Mouse (Mus musculus) kidney, adult 2 months (tissue): Measurements from ENCODE around the gene Scgb1c1. TPM values are rescaled to one million over a fixed set of nuclear protein-coding genes. Genes with fewer than 3 reads are reported as not detected.

Source experiments
- DNase-seq: peaks from one replicate; pipeline ENCODE4 v3.0.0; 2021
- H3K27ac ChIP-seq: fragments of 200-500 bp; 2 replicates; pipeline ENCODE4 v1.5.1; 2012; ENCODE audit warnings: low read depth, low read length, control low read depth, inconsistent platforms; ENCODE audit not compliant: insufficient read depth
- H3K27me3 ChIP-seq: fragments of 200-500 bp; replicated peaks from 2 replicates; pipeline ENCODE4 v1.6.1; 2012; ENCODE audit warnings: mild to moderate bottlenecking, moderate library complexity, low read length, inconsistent platforms; ENCODE audit not compliant: control insufficient read depth, insufficient read depth
- H3K36me3 ChIP-seq: fragments of 200-500 bp; 2 replicates; pipeline ENCODE4 v1.6.1; 2012; ENCODE audit warnings: mild to moderate bottlenecking, moderate library complexity, low read length, inconsistent platforms; ENCODE audit not compliant: control insufficient read depth, insufficient read depth
- H3K4me1 ChIP-seq: fragments of 200-500 bp; 2 replicates; pipeline ENCODE4 v1.6.1; 2011; ENCODE audit warnings: low read length; ENCODE audit not compliant: control insufficient read depth, insufficient read depth
- H3K4me3 ChIP-seq: fragments of 200-500 bp; 2 replicates; pipeline ENCODE4 v1.5.1; 2011; ENCODE audit warnings: mild to moderate bottlenecking, low read depth, low read length, control low read depth; ENCODE audit not compliant: insufficient read depth
- CTCF ChIP-seq: fragments of 200-500 bp; conservative IDR thresholded peaks from 2 replicates; pipeline ENCODE4 v1.5.1; 2011; ENCODE audit warnings: low read depth, mild to moderate bottlenecking, control low read depth, low read length, moderate library complexity, mixed read lengths; ENCODE audit not compliant: insufficient read depth, insufficient read length
- POLR2A ChIP-seq: fragments of 200-500 bp; IDR thresholded peaks from one replicate; pipeline ENCODE4 v1.6.1; 2011; ENCODE audit warnings: low read depth, low read length, control low read depth
- WGBS: fragments of 180-500 bp; shearing (Covaris S2); methylation state at CpG from one replicate; pipeline ENCODE4 v1.1.7; 2018; 5-methylcytosine and 5-hydroxymethylcytosine counted together
- polyA plus RNA-seq: library from polyadenylated mRNA; depleted of rRNA; stranded (reverse); fragments of >200 nt; gene quantifications from 2 replicates; pipeline ENCODE4 v1.2.3, GENCODE M21; 2012; rRNA removed

The Scgb1c1 gene
- polyA plus RNA-seq, result 20.6 and 20.8 TPM in 2 replicates

DNA sequence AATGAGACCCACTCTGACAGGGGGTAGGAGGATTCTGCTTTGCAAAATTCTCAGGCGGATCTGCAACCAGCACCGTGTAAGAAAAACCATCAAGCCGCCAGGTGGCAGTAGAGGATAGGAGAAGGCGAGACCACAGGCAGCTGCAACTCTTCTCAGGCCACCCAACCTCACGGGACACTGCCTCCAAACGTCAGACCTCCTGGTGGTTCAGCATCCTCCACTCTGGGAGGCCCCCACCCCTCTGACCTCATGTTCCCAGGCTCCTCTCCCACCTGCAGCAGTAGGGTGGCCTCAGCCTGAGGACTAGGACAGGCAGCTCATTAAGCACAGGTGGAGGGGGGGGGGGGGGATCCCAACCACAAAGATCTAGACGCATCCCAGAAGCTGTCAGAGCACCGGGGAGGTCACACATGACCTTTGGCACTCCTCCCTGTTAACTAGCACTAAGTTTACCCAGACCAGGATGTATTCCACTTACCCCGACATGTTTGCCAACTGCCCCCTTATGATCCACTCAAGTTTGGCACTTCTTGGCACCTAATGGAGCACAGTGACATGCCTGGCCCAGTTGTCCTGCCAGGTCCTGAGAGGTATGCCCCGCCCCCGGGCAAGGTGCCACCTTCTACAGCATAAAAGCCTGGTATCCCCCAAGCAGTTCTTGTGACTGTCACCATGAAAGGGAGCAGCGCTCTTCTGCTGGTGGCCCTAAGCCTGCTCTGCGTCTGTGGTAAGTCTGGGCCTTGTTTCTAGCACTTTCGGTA lies at the start of gene Scgb1c1:
TSS of gene Scgb1c1 (plus strand) at position 643 of the 761 bp plus-strand sequence.
- DNase-seq, result peak; percentile 88
- H3K4me1 ChIP-seq, result no peaks in the 10 kb centered on the region
- TF ChIP-seq CTCF (peak; percentile 96), POLR2A (no peak)
- no peak within 1 kb of the TSS for H3K27ac ChIP-seq
- no peak within 1 kb of the TSS for H3K4me3 ChIP-seq
- WGBS, result 29% methylated on average over 14 of the region's 14 CpGs
- H3K27me3 ChIP-seq, result no peaks in the 10 kb centered on the region
- no peaks in the 10 kb centered on the region for H3K36me3 ChIP-seq

DNA sequence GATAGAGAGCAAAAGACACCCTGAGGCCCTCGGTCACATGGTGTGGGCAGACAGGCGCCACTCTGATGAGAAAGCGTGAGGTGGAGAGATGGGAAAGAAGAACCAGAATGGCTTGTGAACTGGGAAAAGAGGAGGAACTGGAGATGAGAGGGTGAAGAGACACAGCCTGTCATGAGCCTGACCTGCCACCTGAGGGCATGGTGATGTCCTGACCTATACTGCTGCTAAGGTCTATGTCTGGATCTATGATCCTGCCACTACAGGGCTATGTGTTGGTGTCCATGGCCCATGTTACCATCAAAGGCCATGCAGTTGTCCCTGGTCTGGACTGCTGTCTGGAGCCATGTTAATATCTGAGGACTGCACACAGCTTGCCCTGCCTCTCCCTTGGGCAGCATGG lies 47.7 kb upstream of the Scgb1c1 start:
- 94% methylated on average over 3 of the region's 3 CpGs for WGBS
- Histone ChIP-seq H3K4me3 (no peak overlapping the region), H3K27me3 (no peaks in the 10 kb centered on the region), H3K36me3 (no peaks in the 10 kb centered on the region), H3K4me1 (peaks cover 4% of the 10 kb centered on the region; the same call in 1 of the 2 replicates), H3K27ac (no peak overlapping the region)
- TF ChIP-seq CTCF (peak; percentile 28; the same call in 1 of the 2 replicates), POLR2A (no peak)
- no peak for DNase-seq

DNA sequence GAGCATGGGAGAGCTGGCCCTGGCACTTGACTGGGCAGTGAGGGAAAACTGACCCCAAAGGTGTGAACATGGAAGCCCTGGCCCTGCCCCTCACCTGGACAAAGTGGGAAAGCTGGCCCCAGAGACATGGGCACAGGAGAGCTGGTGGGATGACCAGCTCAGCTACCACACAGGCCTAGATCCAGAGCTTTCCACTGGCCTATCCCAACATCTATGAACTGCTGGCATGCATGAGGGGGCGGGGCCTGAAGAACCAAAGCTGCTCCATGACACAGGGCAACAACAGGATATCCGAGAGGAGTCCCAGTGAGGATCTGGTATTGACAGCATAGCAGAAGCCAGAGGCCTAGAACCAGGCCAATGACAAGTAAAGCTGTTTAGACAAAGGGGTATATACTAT lies 47.1 kb upstream of the Scgb1c1 start:
- Histone ChIP-seq H3K36me3 (no peaks in the 10 kb centered on the region), H3K4me1 (peaks cover 5% of the 10 kb centered on the region; the same call in 1 of the 2 replicates), H3K4me3 (no peak overlapping the region), H3K27ac (no peak overlapping the region), H3K27me3 (no peaks in the 10 kb centered on the region)
- 76% methylated on average over 2 of the region's 2 CpGs for WGBS
- no peak for DNase-seq
- no peak for TF ChIP-seq CTCF
- no peak for TF ChIP-seq POLR2A

GRCm38 (mm10) chr7:140802629-140803028 lies 42.7 kb upstream of the Scgb1c1 start:
- TF ChIP-seq POLR2A (no peak), CTCF (no peak)
- peaks cover 5% of the 10 kb centered on the region; the same call in 1 of the 2 replicates for H3K4me1 ChIP-seq

GRCm38 (mm10) chr7:140805704-140806103 lies 39.6 kb upstream of the Scgb1c1 start:
- Histone ChIP-seq H3K27ac (no peak overlapping the region), H3K36me3 (no peaks in the 10 kb centered on the region), H3K4me1 (peaks cover 5% of the 10 kb centered on the region; the same call in 1 of the 2 replicates), H3K27me3 (no peaks in the 10 kb centered on the region), H3K4me3 (no peak overlapping the region)
- 10% methylated on average over 1 of the region's 1 CpGs for WGBS
- no peak for TF ChIP-seq POLR2A
- TF ChIP-seq CTCF, result peak; percentile 97
- peak; percentile 84 for DNase-seq

More at GRCm38 (mm10) chr7:140802629-140803028, 42.7 kb upstream of the Scgb1c1 start:
- Histone ChIP-seq H3K27ac (0 out of 2 replicates have a peak overlapping the region, but pooled peaks have one; percentile 13), H3K4me3 (no peak overlapping the region), H3K36me3 (no peaks in the 10 kb centered on the region), H3K27me3 (no peaks in the 10 kb centered on the region)
- peak; percentile 70 for DNase-seq
- WGBS, result 14% methylated on average over 6 of the region's 6 CpGs

- no peak for DNase-seq
- peaks cover 2% of the 10 kb centered on the region; the same call in 1 of the 2 replicates for H3K36me3 ChIP-seq
- 83% methylated on average over 6 of the region's 6 CpGs for WGBS
- no peaks in the 10 kb centered on the region for H3K27me3 ChIP-seq
- H3K4me1 ChIP-seq, result no peaks in the 10 kb centered on the region
- no peak for TF ChIP-seq POLR2A
- TF ChIP-seq CTCF, result peak; percentile 32
- H3K4me3 ChIP-seq, result no peak overlapping the region
- H3K27ac ChIP-seq, result no peak overlapping the region
Measured at GRCm38 (mm10) chr7:140810496-140810895, 34.9 kb upstream of the Scgb1c1 start.

GRCm38 (mm10) chr7:140811714-140812113 lies 33.6 kb upstream of the Scgb1c1 start:
- H3K4me1 ChIP-seq, result no peaks in the 10 kb centered on the region
- peaks cover 2% of the 10 kb centered on the region; the same call in 1 of the 2 replicates for H3K36me3 ChIP-seq
- no peak overlapping the region for H3K4me3 ChIP-seq
- no peaks in the 10 kb centered on the region for H3K27me3 ChIP-seq
- H3K27ac ChIP-seq, result no peak overlapping the region
- TF ChIP-seq POLR2A (no peak), CTCF (no peak)
- WGBS, result 69% methylated on average over 13 of the region's 13 CpGs
- no peak for DNase-seq
